Mouse (Mus musculus): Measurements from ENCODE around the gene Txndc5.

- TF ChIP-seq CHD2 (IDR thresholded peaks at IDR 0.05; ENCODE audit: low read depth, low read length) (no peak), ZC3H11A (IDR thresholded peaks at IDR 0.05; ENCODE audit: borderline replicate concordance, low read depth, low read length) (no peak), MAFK (IDR thresholded peaks at IDR 0.05; ENCODE audit: insufficient read depth, low read depth, low read length) (no peak), ZNF384 (IDR thresholded peaks at IDR 0.05; ENCODE audit: low read depth, low read length) (no peak)
Measured at GRCm38 (mm10) chr13:38573281-38573680, 44.7 kb upstream of the Txndc5 start.
